Mouse (Mus musculus) adrenal gland, postnatal 10 days (tissue): ENCODE data around the gene C1qb. TPM values are rescaled to one million over a fixed set of nuclear protein-coding genes. Genes with fewer than 3 reads are reported as not detected.

Experiments
- DNase-seq: peaks from one replicate; pipeline ENCODE4 v3.0.0; 2021; ENCODE audit warnings: mixed read lengths
- total RNA-seq, 2 experiments: library from RNA; stranded (reverse); gene quantifications; 2 replicates each; pipeline ENCODE4 v1.2.3; 2021

C1qb gene
- total RNA-seq, 2 experiments from 2014 or later: 30.0 to 42.6 TPM

DNA sequence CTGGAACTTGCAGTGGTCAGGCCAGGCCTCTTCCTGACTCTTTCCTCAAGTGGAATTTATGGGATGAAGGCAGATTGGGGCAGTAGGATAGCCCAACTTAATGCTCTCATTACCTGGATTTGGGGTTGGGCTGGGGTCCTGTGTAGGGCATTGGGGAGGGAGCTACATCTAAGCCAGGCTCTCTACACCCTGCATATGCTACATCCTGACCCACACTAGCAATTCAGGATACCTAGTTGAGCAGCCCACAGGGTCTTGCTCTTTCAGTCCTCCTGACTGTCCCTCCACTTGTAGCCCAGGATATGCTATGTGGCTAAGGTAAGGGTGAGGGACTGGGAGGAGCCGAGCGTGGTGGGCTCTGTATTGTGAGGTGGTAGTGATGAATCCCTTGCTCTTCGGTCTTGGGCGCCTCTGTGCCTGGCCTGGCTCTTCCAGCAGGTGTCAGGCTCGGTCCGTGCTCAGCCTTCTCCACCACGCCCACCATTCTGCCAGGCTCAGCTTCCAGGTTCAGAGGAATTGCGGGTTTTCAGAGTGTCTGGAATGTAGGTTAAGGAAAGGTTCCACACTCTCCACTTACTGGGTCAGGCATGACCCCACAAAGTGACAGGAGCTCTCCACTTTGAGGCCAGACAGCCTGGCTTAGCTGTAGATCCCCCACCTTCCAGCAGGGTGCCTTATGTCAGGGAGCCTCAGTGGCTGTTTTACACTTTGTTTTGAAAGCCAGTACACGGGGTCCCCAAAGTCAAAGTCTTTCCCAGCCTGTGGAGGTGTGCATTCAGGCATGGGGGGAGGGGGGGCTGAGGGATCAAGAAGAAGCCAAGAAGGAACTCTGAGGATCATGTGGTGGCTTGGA, 7.9 kb upstream of the C1qb start:
- peak; percentile 49 for DNase-seq

GRCm38 (mm10) chr4:136892811-136893210, 6.8 kb upstream of the C1qb start, which contains the start of gene C1qc:
Gene C1qc (minus strand): TSS chr4:136893065.
- DNase-seq: no peak

DNA sequence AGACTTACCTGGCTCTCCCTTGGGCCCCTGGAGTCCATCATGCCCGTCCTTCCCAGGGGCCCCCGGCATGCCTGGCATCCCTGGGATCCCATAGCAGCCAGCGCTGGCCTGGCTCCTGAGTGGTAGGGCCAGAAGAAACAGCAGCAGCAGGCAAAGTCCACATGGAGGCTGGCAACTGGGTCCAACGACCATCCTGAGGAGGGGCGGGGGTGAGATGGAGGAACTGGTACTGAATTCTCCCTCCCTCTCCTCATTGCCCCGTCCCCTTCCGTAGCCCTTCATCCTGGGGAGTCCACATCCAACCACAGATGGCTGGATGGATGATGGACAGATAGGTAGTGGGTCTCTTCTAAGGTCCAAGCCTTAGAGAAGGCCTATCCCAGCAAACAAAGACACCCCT, 6.4 kb upstream of the C1qb start:
- no peak for DNase-seq

DNA sequence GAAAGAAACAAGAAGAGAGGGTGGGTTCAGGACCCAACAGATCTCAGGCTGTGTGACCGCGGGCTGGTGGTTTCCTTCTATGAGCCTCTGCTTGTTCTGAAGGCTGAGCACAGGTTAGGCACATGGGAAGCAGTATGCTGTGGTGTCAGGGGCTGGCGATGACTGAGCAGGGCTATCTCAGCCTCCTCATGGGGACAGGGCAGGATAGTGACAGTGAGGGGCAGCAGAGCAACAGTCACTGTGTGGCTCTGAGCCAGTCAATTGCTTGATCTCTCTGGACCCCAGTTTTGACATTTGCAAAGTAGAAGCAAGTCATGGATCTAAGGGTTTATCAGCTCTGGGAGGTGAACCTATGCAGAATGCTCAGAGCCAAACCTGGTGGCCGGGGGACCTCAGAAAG, 5.1 kb upstream of the C1qb start:
- DNase-seq: no peak

- DNase-seq: no peak
These were observed 4.0 kb upstream of the C1qb start for GRCm38 (mm10) chr4:136889981-136890380.

GRCm38 (mm10) chr4:136887714-136888113, 1.7 kb upstream of the C1qb start:
- DNase-seq: no peak

DNA sequence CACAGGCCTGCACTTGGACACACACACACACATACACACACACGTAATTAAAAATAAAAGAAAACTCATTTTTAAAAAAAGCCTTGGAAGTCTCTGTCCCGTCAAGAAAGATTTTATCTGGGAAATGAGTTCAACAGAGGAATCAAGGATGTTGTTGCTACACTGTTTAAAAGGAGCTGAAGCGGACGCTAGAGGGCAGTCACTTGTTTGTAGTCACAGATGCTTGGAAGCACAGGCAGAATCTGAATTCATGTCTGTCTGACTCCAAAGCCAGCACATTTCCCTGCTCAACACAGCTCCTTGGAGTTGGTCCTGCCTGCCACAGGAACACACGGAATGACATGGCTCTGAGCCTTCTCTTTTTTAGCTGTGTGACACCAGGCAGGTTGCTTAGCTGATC, 7.4 kb downstream of the C1qb start:
- DNase-seq: peak; percentile 25

GRCm38 (mm10) chr4:136878171-136878570, 7.8 kb downstream of the C1qb start:
- DNase-seq: no peak

DNA sequence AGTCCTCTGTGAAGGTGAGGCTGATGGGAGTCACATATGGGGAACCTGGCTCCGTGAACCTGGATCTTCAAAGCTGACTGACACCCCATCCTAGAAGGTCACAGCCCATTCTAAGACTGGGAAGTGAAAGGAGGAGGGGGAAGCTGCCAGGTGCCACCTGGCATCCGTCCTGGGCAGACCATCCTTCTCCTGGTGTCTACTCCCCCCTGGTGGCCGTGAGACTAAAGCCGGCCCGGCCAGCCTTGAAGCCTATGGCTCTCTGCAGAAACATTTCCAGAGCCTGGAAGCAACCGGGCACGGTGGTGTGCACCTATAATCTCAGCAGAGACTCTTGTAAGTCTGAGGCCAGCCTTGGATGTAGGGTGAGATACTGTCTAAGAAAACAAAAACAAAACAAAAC, 9.0 kb downstream of the C1qb start:
- peak; percentile 75 for DNase-seq

- no peak for DNase-seq
These were observed 11.0 kb downstream of the C1qb start for GRCm38 (mm10) chr4:136875012-136875411.

GRCm38 (mm10) chr4:136868371-136868770, 17.6 kb downstream of the C1qb start:
- no peak for DNase-seq

DNA sequence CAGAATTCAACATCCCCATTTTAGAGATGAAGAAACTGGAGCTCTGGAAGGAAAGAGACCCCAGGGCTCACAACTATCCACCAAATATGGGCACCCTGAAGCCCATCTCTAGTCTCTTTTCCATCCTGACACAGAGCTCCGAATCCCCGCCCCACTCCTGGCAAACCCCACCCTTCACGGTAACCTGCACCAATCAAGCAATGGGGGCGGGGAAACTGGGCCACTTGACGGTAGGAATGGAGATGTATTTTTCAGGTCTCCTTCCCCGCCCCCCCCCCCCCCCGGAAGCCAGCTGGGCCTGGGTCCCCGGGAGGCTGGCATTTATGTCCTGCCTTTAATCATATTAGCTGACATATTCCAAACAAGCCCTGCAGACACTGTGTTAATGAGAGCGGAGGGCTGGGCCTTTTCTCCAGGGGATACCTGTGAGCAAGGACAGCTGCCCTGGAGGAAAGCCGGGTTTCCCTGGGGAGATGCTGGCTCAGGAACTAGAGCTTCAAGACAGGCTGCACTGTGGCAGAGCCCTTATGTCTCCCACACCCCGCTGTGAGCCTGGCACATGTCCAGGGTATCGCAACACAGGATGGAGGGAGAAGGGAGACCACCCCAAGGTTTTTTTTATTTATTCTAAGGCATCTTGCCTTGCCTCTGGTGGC, 18.2 kb downstream of the C1qb start:
- DNase-seq: no peak

DNA sequence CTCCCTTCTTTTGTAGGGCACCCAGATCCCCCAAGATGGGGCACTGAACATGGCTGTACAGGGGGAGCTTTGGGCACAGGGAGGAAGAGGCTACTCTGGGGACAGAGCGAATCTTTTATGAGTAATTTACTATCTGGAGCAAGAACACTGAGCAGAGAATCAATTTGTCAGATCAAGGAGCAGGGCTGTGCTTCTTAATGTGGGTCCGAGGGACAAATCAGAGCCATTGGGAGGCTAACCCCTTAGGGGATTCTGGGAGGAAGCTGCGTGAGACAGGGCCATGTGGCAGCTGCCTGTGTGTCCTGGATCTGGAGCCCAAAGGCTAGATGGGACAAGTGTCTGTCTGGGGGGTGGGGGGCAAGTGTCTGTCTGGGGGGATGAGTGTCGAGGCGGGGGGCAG, 20.5 kb downstream of the C1qb start:
- DNase-seq: no peak

GRCm38 (mm10) chr4:136864751-136865470, 21.1 kb downstream of the C1qb start:
- no peak for DNase-seq

GRCm38 (mm10) chr4:136863517-136863916, 22.5 kb downstream of the C1qb start:
- DNase-seq: no peak

GRCm38 (mm10) chr4:136862411-136862810, 23.6 kb downstream of the C1qb start:
- DNase-seq: no peak

- no peak for DNase-seq
These were observed 24.2 kb downstream of the C1qb start for GRCm38 (mm10) chr4:136861806-136862205.

GRCm38 (mm10) chr4:136860022-136860421, 26.0 kb downstream of the C1qb start:
- no peak for DNase-seq

DNA sequence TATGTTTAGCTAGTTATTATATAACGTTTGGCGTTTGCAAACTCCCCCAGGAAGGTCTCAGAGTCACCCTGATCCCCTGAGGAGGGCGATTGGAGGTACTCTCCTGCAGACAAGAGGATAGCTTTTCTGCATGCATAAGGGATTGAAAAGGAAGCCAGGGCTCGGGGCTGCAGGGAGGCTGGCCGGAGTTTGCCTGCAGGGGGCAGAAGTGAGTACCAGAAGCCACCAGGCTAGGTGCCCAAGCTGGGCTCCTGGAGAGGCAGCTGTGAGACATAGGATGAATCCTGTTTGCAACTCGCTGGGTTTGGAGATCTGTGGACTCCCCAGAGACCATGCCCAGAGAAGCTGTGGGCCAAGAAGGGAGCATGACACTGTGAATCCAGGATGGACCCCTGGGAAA, 30.9 kb downstream of the C1qb start:
- DNase-seq: peak; percentile 34

- DNase-seq: no peak
These were observed 33.0 kb downstream of the C1qb start for GRCm38 (mm10) chr4:136852989-136853388.

GRCm38 (mm10) chr4:136852119-136852518, 33.9 kb downstream of the C1qb start:
- DNase-seq: no peak

- DNase-seq: no peak
These were observed 37.4 kb downstream of the C1qb start for GRCm38 (mm10) chr4:136848565-136848964.

DNA sequence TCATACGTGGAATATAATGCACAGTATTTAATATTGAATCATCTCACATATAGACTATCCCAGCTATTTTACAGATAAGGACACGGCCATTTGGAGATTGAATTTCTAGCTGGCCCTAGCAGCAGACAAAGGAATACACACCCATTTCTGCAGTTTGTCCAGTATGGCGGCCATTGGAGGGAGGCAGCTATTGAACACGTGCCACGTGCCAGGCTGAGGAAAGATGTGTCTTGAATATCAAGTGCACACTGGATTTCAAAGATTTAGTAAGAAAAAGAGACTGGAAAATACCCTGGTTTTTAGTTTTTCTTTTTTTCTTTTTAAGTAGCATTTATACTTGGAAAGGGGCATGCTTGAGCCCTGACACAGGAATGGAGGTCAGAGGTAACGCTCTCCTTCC, 38.8 kb downstream of the C1qb start:
- no peak for DNase-seq
